Mouse (Mus musculus): ENCODE measurements at regions not wholly inside any gene's neighbourhood (a gene's known extent, or its start where the extent isn't known, plus 50 kb on each side); places are given as distances from the start of the nearest gene placed in this dataset.

DNA sequence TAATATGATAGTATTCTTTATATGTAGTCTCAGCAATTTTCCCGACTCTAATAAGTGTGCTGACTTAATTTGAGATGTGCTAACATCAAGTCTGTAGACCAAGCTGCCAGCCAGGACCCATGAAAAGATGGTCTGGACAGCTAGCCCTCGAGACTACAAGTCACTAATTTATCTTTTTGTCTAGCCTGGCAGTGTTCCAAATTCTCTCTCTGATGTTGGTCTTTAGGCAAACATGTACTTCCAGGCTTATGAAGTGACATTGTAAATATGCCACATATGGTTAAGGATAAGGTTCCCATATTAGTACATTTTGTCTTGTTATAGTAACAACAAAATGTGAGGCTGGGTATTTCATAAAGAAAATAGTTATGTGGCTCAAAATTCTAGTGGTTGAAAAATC lies 288.5 kb downstream of the Ice1 start:
- Histone ChIP-seq H3K27ac (ENCODE audit: insufficient read depth, low read depth) (no peak overlapping the region), H3K27me3 (replicated peaks) (no peaks in the 10 kb centered on the region), H3K9ac (ENCODE audit: insufficient read depth, low read depth) (no peak overlapping the region), H3K4me2 (ENCODE audit: insufficient read depth, low read depth, poor library complexity, severe bottlenecking) (no peak overlapping the region), H3K4me1 (ENCODE audit: control insufficient read depth in 1 of 2, insufficient read depth in 2 of 2) (no peaks in the 10 kb centered on the region), H3K36me3 (replicated peaks in 1 of 2; ENCODE audit: control insufficient read depth in 1 of 2, insufficient read depth in 1 of 2, low read length in 1 of 2) (no peaks in the 10 kb centered on the region), H3K4me3 (replicated peaks in 1 of 3; ENCODE audit: low read depth in 2 of 3, low read length in 2 of 3, poor library complexity in 1 of 3) (no peak overlapping the region), H3K79me2 (replicated peaks; ENCODE audit: control insufficient read depth, extremely low read depth, insufficient read depth, poor library complexity, severe bottlenecking) (no peaks in the 10 kb centered on the region), H3K9me3 (replicated peaks; ENCODE audit: low read length) (peaks cover 58% of the 10 kb centered on the region)
- dilution Hi-C loops (cut with MboI; ENCODE audit: extremely low pct_ligation_motif_present, extremely low pct_unique_long_range_greater_than_20kb, low sequenced_read_pairs) (no loop called here), in situ Hi-C loops (cut with MboI; ENCODE audit: low pct_ligation_motif_present, low pct_unique_long_range_greater_than_20kb, low sequenced_read_pairs) (no loop called here)
- TF ChIP-seq SMC3 (IDR thresholded peaks at IDR 0.05; ENCODE audit: low read depth, low read length) = no peak
- TF ChIP-seq HCFC1 (IDR thresholded peaks at IDR 0.05; ENCODE audit: low read depth, low read length) = no peak
- TF ChIP-seq CHD2 (IDR thresholded peaks at IDR 0.05; ENCODE audit: low read length) = no peak
- TF ChIP-seq RCOR1 (conservative IDR thresholded peaks at IDR 0.05; ENCODE audit: low read depth, low read length) = no peak
- TF ChIP-seq ETS1 (conservative IDR thresholded peaks at IDR 0.05; ENCODE audit: low read depth, low read length) = no peak
- no peak for TF ChIP-seq KAT2A (IDR thresholded peaks at IDR 0.05; ENCODE audit: insufficient replicate concordance, low read length)
- TF ChIP-seq JUND (conservative IDR thresholded peaks at IDR 0.05; ENCODE audit: low read depth, low read length) = no peak
- TF ChIP-seq MAZ (IDR thresholded peaks at IDR 0.05; ENCODE audit: low read depth, low read length) = no peak
- no peak for TF ChIP-seq GABPA (IDR thresholded peaks at IDR 0.05; ENCODE audit: insufficient replicate concordance, low read depth, low read length)
- no peak for TF ChIP-seq USF1 (IDR thresholded peaks at IDR 0.05; ENCODE audit: low read depth, low read length)
- TF ChIP-seq CHD1 (IDR thresholded peaks at IDR 0.05; ENCODE audit: low read depth, low read length) = no peak
- TF ChIP-seq MAFK (IDR thresholded peaks at IDR 0.05; ENCODE audit: insufficient replicate concordance, low read length) = no peak
- no peak for TF ChIP-seq RAD21 (IDR thresholded peaks at IDR 0.05; ENCODE audit: low read depth, low read length)
- TF ChIP-seq NRF1 (IDR thresholded peaks at IDR 0.05; ENCODE audit: low read depth, low read length) = no peak
- DNase-seq (ENCODE audit: extremely low read depth) = no peak

DNA sequence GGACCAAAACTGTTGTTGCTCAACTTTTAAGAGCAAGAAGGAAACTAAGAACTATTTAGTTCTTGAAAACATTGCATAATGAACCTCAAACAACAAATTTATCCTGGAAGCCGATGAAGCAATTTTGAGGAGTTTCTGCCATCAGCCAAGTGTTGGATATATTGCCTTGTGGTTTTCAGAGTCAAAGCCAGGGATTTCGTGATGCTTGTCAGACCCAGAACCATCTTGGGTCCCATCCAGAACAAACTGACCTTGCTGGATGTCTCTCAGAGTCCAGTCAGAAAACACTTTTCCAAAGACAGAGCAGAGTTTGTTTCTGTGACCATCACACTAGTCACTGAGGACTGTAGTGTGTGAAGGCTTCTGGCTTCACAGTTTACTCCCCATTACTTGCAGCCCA lies 267.8 kb downstream of the Ice1 start:
- H3K9ac ChIP-seq (ENCODE audit: insufficient read depth, low read depth) = no peak overlapping the region
- H3K79me2 ChIP-seq (replicated peaks; ENCODE audit: control insufficient read depth, extremely low read depth, insufficient read depth, poor library complexity, severe bottlenecking) = no peaks in the 10 kb centered on the region
- no peak overlapping the region for H3K4me2 ChIP-seq (ENCODE audit: insufficient read depth, low read depth, poor library complexity, severe bottlenecking)
- TF ChIP-seq ZMIZ1 (IDR thresholded peaks at IDR 0.05; ENCODE audit: low read depth, low read length) = no peak
- no peak for TF ChIP-seq TBP (conservative IDR thresholded peaks at IDR 0.05; ENCODE audit: low read depth, low read length)
- TF ChIP-seq ZKSCAN1 (IDR thresholded peaks at IDR 0.05; ENCODE audit: borderline replicate concordance, low read depth, low read length) = no peak
- TF ChIP-seq JUN (IDR thresholded peaks at IDR 0.05; ENCODE audit: insufficient read depth, low read depth, low read length) = no peak
- TF ChIP-seq NRF1 (IDR thresholded peaks at IDR 0.05; ENCODE audit: low read depth, low read length) = no peak
- no peak for TF ChIP-seq MXI1 (IDR thresholded peaks at IDR 0.05; ENCODE audit: low read depth, low read length)
- no peak for TF ChIP-seq SIN3A (IDR thresholded peaks at IDR 0.05; ENCODE audit: low read length)
- no peak for TF ChIP-seq NELFE (IDR thresholded peaks at IDR 0.05; ENCODE audit: low read depth, low read length)
- no peak for TF ChIP-seq PAX5 (IDR thresholded peaks at IDR 0.05; ENCODE audit: low read length)
- TF ChIP-seq CHD1 (IDR thresholded peaks at IDR 0.05; ENCODE audit: low read depth, low read length) = no peak
- no peak for TF ChIP-seq GABPA (IDR thresholded peaks at IDR 0.05; ENCODE audit: insufficient replicate concordance, low read depth, low read length)
- no peak for TF ChIP-seq HCFC1 (IDR thresholded peaks at IDR 0.05; ENCODE audit: low read depth, low read length)
- no peak for TF ChIP-seq ELF1 (IDR thresholded peaks at IDR 0.05; ENCODE audit: low read depth, low read length)
- TF ChIP-seq ETS1 (conservative IDR thresholded peaks at IDR 0.05; ENCODE audit: low read depth, low read length) = no peak
- TF ChIP-seq KAT2A (IDR thresholded peaks at IDR 0.05; ENCODE audit: insufficient replicate concordance, low read length) = no peak
- dilution Hi-C loops (cut with MboI; ENCODE audit: extremely low pct_ligation_motif_present, extremely low pct_unique_long_range_greater_than_20kb, low sequenced_read_pairs) = no loop called here
- H3K4me3 ChIP-seq (replicated peaks in 1 of 3; ENCODE audit: low read depth in 2 of 3, low read length in 2 of 3, poor library complexity in 1 of 3) = no peak overlapping the region
- no peak for DNase-seq (ENCODE audit: extremely low read depth)
- no peaks in the 10 kb centered on the region for H3K27me3 ChIP-seq (replicated peaks)
- H3K9me3 ChIP-seq (replicated peaks; ENCODE audit: low read length) = peaks cover 41% of the 10 kb centered on the region
- H3K36me3 ChIP-seq (replicated peaks in 1 of 2; ENCODE audit: control insufficient read depth in 1 of 2, insufficient read depth in 1 of 2, low read length in 1 of 2) = no peaks in the 10 kb centered on the region
- in situ Hi-C loops (cut with MboI; ENCODE audit: low pct_ligation_motif_present, low pct_unique_long_range_greater_than_20kb, low sequenced_read_pairs) = no loop called here
- H3K27ac ChIP-seq (ENCODE audit: insufficient read depth, low read depth) = no peak overlapping the region
- no peaks in the 10 kb centered on the region for H3K4me1 ChIP-seq (ENCODE audit: control insufficient read depth in 1 of 2, insufficient read depth in 2 of 2)
